Mouse (Mus musculus): ENCODE measurements at regions not wholly inside any gene's neighbourhood (a gene's known extent, or its start where the extent isn't known, plus 50 kb on each side); places are given as distances from the start of the nearest gene placed in this dataset.

DNA sequence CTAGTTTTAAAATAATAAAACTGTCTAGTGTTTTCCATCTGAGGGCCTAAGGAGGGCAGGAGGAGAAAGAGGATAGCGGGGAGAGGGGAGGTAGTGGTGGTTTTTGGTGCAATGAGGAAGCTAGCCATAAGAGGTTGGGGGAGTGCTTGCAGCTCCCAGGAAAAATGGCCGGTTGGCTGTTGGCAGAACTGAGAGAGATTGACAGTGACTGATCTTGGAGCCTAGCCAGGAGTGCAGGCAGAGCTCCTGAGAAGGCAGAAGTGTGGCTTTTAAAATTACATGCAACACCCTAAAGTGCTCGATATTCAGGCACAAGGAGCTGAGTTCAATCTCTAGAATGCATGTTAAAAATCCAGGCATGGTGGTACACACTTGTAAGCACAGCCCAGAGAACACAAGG lies 938.3 kb upstream of the 2610301B20Rik start:
- Histone ChIP-seq H3K9me3 (ENCODE audit: control insufficient read depth, low read length) (no peaks in the 10 kb centered on the region), H3K4me3 (ENCODE audit: low read length) (no peak overlapping the region), H3K36me3 (ENCODE audit: control insufficient read depth, insufficient read depth, low read length) (no peaks in the 10 kb centered on the region), H3K27ac (ENCODE audit: low read length) (no peak overlapping the region), H3K27me3 (replicated peaks; ENCODE audit: control insufficient read depth, insufficient read depth, low read length) (no peaks in the 10 kb centered on the region), H3K4me2 (ENCODE audit: low read depth, low read length) (no peak overlapping the region), H3K9ac (ENCODE audit: low read depth, low read length) (no peak overlapping the region), H3K4me1 (ENCODE audit: control insufficient read depth, insufficient read depth, low read length) (no peaks in the 10 kb centered on the region)
- 42% methylated on average over 3 of the region's 3 CpGs for WGBS
- ATAC-seq: no peak

DNA sequence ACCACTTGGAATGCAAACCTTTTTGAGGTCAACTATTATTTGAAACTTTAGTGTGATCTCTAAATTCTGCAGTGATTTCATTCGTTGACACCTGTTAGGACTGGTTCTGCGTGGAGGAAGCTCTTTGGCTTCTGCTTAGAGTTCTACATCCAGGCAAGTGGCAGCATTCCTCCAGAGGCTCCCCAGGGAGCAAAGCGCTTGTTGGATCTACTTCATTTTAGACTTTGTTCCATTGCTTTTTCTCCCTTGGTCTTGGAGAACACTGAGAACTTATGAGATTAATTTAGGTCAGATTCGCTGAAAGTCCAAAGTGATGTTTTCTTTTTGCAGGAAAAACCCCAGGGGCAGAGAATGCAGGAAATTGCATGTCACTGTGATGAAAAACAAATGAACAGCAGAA lies 922.9 kb upstream of the 2610301B20Rik start:
- Histone ChIP-seq H3K4me3 (ENCODE audit: low read length) (no peak overlapping the region), H3K4me2 (ENCODE audit: low read depth, low read length) (no peak overlapping the region), H3K4me1 (ENCODE audit: control insufficient read depth, insufficient read depth, low read length) (no peaks in the 10 kb centered on the region), H3K27me3 (replicated peaks; ENCODE audit: control insufficient read depth, insufficient read depth, low read length) (no peaks in the 10 kb centered on the region), H3K27ac (ENCODE audit: low read length) (no peak overlapping the region), H3K9me3 (ENCODE audit: control insufficient read depth, low read length) (no peaks in the 10 kb centered on the region), H3K36me3 (ENCODE audit: control insufficient read depth, insufficient read depth, low read length) (no peaks in the 10 kb centered on the region), H3K9ac (ENCODE audit: low read depth, low read length) (no peak overlapping the region)
- 88% methylated on average over 4 of the region's 4 CpGs for WGBS
- no peak for ATAC-seq

DNA sequence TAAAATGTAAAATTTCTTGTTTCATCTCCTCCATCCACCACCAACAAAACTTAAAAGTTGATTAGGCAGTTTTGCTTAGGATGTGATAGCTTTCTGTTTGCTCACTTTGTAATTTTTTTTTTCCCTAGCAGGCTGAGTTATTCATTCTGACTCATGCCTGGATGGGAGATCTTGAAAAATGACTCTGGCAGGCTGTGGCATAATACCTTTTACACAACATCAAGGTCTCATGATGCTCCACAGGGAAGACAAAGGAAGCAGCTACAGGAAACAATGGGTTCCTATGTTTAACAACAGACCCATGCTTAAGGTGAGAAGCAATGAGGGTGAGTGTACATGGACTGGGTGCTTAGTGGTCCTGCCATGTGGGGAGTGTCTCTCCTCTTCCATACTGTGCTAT lies 899.7 kb upstream of the 2610301B20Rik start:
- Histone ChIP-seq H3K4me2 (ENCODE audit: low read depth, low read length) (no peak overlapping the region), H3K9ac (ENCODE audit: low read depth, low read length) (no peak overlapping the region), H3K9me3 (ENCODE audit: control insufficient read depth, low read length) (no peaks in the 10 kb centered on the region), H3K27me3 (replicated peaks; ENCODE audit: control insufficient read depth, insufficient read depth, low read length) (no peaks in the 10 kb centered on the region), H3K36me3 (ENCODE audit: control insufficient read depth, insufficient read depth, low read length) (no peaks in the 10 kb centered on the region), H3K4me1 (ENCODE audit: control insufficient read depth, insufficient read depth, low read length) (no peaks in the 10 kb centered on the region), H3K27ac (ENCODE audit: low read length) (no peak overlapping the region), H3K4me3 (ENCODE audit: low read length) (no peak overlapping the region)
- ATAC-seq: no peak

DNA sequence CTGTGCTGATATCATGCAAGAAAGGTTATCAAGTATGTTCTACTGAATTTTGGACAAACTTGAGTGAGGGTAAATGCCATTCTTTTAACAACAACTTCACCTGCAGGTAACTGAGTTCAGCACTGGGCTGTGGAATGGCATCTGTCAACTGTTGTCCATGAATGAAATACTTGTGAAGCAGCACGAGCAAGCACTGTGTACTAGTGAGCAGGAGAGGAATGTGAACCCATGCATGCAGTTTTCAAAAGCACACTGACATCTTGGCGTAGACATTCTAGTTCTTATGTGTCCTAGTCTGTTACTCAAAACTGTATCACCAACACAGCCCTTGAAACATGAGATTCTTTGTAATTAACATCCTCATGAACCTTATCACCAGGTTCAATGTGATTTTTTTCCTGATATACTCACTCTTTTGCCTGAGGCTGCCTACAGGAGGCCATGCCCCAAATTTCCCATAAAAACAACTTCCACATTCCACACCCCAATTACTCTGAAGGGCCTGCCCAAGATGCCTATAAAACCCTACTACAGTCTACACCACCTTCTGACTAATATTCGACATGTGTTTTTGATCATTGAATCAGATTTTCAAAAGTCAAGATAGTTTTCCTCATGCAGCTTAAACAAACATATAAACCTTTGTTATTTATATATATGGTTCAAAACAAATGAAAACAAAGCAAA lies 892.8 kb upstream of the 2610301B20Rik start:
- no peak for ATAC-seq
- H3K27ac ChIP-seq (ENCODE audit: low read length): no peak overlapping the region
- WGBS: 85% methylated on average over 3 of the region's 3 CpGs

DNA sequence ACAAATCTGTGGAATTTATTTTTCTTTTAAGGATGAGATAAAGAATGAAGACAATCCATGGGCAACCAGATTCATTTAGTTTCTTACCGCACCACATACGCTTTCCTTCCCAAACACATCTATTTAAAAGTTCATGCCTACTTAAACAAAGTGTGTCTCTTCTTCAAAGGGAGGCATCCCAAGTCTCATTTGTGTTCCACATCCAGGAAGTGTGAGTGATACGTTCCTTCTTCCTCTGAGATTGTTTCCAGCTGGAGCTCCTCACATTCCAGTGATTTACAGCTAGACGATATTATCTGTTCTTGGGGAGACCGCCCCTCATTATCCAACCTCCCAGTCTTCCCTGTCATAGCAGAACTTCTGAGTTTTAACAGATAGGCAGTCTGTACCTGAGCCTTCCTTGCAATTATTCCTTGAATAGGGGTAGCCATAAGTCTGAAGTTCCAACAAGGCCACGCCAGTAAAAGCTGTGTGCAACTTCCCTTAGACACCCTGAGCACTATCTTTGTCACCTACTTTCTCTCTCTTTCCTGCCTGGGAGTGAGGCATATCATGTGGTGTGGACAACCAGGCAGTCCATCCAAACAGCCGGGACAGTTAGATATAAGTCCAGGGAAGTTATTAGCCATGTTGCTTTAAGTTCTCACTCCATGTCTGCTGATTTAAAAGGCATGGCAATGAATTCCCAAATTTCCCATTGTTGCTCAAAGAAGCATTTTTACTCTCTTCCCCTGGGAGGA lies 891.3 kb upstream of the 2610301B20Rik start:
- Histone ChIP-seq H3K27me3 (replicated peaks; ENCODE audit: control insufficient read depth, insufficient read depth, low read length) (no peaks in the 10 kb centered on the region), H3K27ac (ENCODE audit: low read length) (no peak overlapping the region), H3K4me3 (ENCODE audit: low read length) (no peak overlapping the region), H3K9me3 (ENCODE audit: control insufficient read depth, low read length) (no peaks in the 10 kb centered on the region), H3K36me3 (ENCODE audit: control insufficient read depth, insufficient read depth, low read length) (no peaks in the 10 kb centered on the region), H3K4me1 (ENCODE audit: control insufficient read depth, insufficient read depth, low read length) (no peaks in the 10 kb centered on the region), H3K9ac (ENCODE audit: low read depth, low read length) (no peak overlapping the region), H3K4me2 (ENCODE audit: low read depth, low read length) (no peak overlapping the region)
- ATAC-seq: no peak
- WGBS: 58% methylated on average over 7 of the region's 7 CpGs

More for the DNA sequence above, 892.8 kb upstream of the 2610301B20Rik start:
- no peak overlapping the region for H3K4me2 ChIP-seq (ENCODE audit: low read depth, low read length)
- H3K36me3 ChIP-seq (ENCODE audit: control insufficient read depth, insufficient read depth, low read length): no peaks in the 10 kb centered on the region
- H3K9me3 ChIP-seq (ENCODE audit: control insufficient read depth, low read length): no peaks in the 10 kb centered on the region
- H3K9ac ChIP-seq (ENCODE audit: low read depth, low read length): no peak overlapping the region
- no peak overlapping the region for H3K4me3 ChIP-seq (ENCODE audit: low read length)
- no peaks in the 10 kb centered on the region for H3K27me3 ChIP-seq (replicated peaks; ENCODE audit: control insufficient read depth, insufficient read depth, low read length)
- H3K4me1 ChIP-seq (ENCODE audit: control insufficient read depth, insufficient read depth, low read length): no peaks in the 10 kb centered on the region

DNA sequence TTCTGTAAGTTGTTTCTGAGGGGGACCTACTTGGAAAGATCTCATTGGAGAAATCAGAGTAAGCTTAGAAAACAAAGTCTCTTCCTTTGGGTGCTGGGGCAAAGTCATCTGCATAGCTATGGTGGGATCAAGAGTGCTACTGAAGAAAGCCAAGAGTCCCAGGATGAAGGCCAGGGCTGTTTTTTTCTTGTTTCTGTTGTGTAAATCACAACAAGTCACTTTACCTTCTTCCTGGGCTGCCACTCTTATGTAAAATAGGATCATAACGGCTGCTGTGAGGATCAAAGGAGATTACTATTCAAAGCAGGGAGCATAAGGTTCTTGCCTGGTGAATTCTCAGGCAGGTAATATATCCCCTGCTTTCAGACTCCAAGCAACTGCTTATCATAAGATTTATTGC lies 880.4 kb upstream of the 2610301B20Rik start:
- WGBS: 30% methylated on average over 1 of the region's 1 CpGs
- H3K4me2 ChIP-seq (ENCODE audit: low read depth, low read length): no peak overlapping the region
- no peaks in the 10 kb centered on the region for H3K4me1 ChIP-seq (ENCODE audit: control insufficient read depth, insufficient read depth, low read length)
- no peaks in the 10 kb centered on the region for H3K36me3 ChIP-seq (ENCODE audit: control insufficient read depth, insufficient read depth, low read length)
- no peak overlapping the region for H3K27ac ChIP-seq (ENCODE audit: low read length)
- no peaks in the 10 kb centered on the region for H3K27me3 ChIP-seq (replicated peaks; ENCODE audit: control insufficient read depth, insufficient read depth, low read length)
- no peaks in the 10 kb centered on the region for H3K9me3 ChIP-seq (ENCODE audit: control insufficient read depth, low read length)
- no peak for ATAC-seq
- H3K4me3 ChIP-seq (ENCODE audit: low read length): no peak overlapping the region
- no peak overlapping the region for H3K9ac ChIP-seq (ENCODE audit: low read depth, low read length)

DNA sequence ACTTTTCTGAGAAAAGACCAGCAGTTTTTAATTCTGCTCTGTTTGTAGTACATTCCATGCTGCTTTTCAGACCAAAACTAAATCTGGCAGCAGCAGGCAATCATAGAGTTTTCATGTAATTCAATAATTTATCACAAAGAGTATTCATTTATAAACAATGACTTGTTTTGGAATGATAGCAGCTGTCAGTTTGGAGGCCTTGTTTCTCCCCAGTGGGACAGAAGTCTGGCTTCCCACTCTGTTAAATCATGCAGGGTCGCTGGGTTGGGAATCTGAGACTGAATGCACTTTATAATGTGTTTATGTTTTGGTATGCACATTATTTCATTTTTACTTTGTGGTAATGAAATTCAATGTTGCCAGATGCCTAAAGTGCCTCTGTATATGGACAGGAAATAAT lies 879.8 kb upstream of the 2610301B20Rik start:
- no peaks in the 10 kb centered on the region for H3K27me3 ChIP-seq (replicated peaks; ENCODE audit: control insufficient read depth, insufficient read depth, low read length)

DNA sequence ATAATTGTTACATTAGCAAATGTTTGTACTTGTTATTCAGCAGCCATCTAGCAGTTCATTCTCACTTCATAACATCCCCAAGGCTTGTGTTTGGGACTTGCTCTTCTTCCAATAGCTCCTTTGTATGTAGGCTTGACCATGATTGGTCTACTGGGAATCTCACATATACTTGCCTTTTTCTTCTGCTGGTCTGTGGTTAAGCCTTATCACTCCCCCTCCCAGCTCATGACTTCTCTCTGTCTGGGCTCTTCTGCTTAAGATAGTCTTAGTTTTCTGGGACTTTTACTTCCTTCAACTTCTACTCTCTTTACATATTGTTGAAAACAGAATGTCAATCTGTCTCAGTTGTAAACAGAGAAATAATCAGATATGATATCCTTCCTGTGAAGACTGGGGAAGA lies 844.0 kb upstream of the 2610301B20Rik start:
- Histone ChIP-seq H3K27ac (ENCODE audit: low read length) (no peak overlapping the region), H3K27me3 (replicated peaks; ENCODE audit: control insufficient read depth, insufficient read depth, low read length) (no peaks in the 10 kb centered on the region), H3K9me3 (ENCODE audit: control insufficient read depth, low read length) (no peaks in the 10 kb centered on the region), H3K4me1 (ENCODE audit: control insufficient read depth, insufficient read depth, low read length) (no peaks in the 10 kb centered on the region), H3K36me3 (ENCODE audit: control insufficient read depth, insufficient read depth, low read length) (no peaks in the 10 kb centered on the region), H3K4me2 (ENCODE audit: low read depth, low read length) (no peak overlapping the region), H3K4me3 (ENCODE audit: low read length) (no peak overlapping the region), H3K9ac (ENCODE audit: low read depth, low read length) (no peak overlapping the region)
- ATAC-seq: no peak

More for the DNA sequence above, 879.8 kb upstream of the 2610301B20Rik start:
- H3K4me1 ChIP-seq (ENCODE audit: control insufficient read depth, insufficient read depth, low read length): no peaks in the 10 kb centered on the region
- no peaks in the 10 kb centered on the region for H3K9me3 ChIP-seq (ENCODE audit: control insufficient read depth, low read length)
- H3K4me3 ChIP-seq (ENCODE audit: low read length): no peak overlapping the region
- peak; percentile 33; the same call in 1 of the 2 replicates for ATAC-seq
- no peaks in the 10 kb centered on the region for H3K36me3 ChIP-seq (ENCODE audit: control insufficient read depth, insufficient read depth, low read length)
- no peak overlapping the region for H3K4me2 ChIP-seq (ENCODE audit: low read depth, low read length)
- H3K9ac ChIP-seq (ENCODE audit: low read depth, low read length): no peak overlapping the region
- no peak overlapping the region for H3K27ac ChIP-seq (ENCODE audit: low read length)
- 35% methylated on average over 1 of the region's 1 CpGs for WGBS

DNA sequence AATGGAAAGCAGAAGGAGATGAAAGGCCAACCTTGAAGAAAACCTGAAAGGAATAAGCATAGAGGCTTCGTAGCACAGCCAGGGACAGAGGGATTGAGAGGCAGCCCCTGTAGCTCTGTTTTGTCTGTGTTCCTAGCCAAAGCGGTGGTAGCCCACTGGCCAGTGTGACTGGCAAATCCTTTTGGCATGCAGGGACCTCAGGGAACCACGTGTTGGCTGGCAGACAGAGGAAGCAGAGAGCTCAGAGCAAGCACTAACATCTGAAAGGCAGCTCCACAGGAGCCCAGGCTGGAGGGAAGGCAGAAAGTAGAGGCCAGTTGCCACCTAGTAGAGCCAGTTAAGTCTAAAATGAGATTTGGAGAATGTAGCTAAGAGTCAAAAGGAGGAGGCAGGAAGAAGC lies 842.5 kb upstream of the 2610301B20Rik start:
- ATAC-seq: no peak
- Histone ChIP-seq H3K9ac (ENCODE audit: low read depth, low read length) (no peak overlapping the region), H3K9me3 (ENCODE audit: control insufficient read depth, low read length) (no peaks in the 10 kb centered on the region), H3K4me1 (ENCODE audit: control insufficient read depth, insufficient read depth, low read length) (no peaks in the 10 kb centered on the region), H3K4me3 (ENCODE audit: low read length) (no peak overlapping the region), H3K36me3 (ENCODE audit: control insufficient read depth, insufficient read depth, low read length) (no peaks in the 10 kb centered on the region), H3K4me2 (ENCODE audit: low read depth, low read length) (no peak overlapping the region), H3K27ac (ENCODE audit: low read length) (no peak overlapping the region), H3K27me3 (replicated peaks; ENCODE audit: control insufficient read depth, insufficient read depth, low read length) (no peaks in the 10 kb centered on the region)
- WGBS: 34% methylated on average over 3 of the region's 3 CpGs
